Mouse (Mus musculus) MEL (cell line): ENCODE results near the gene Abl1. TPM values are rescaled to one million over a fixed set of nuclear protein-coding genes. Genes with fewer than 3 reads are reported as not detected.
A peak's percentile ranks its signal among the peaks of the same experiment; 100 is the strongest.

Experiments
- DNase-seq: peaks from one replicate; pipeline ENCODE4 v3.0.0; 2011; ENCODE audit warnings: low read depth, low spot score
- H3K27ac ChIP-seq: 2 replicates; pipeline ENCODE4 v1.5.1; 2012; ENCODE audit warnings: low read depth, mild to moderate bottlenecking, control low read depth, low read length, moderate library complexity; ENCODE audit not compliant: control insufficient read depth
- H3K27me3 ChIP-seq, 2 experiments: fragments of 150-350 bp in 1 of 2; sonication (generic) in 1 of 2; 2 replicates each; pipeline ENCODE4 v1.6.1; 2012; ENCODE audit warnings: low read length in 2 of 2, mild to moderate bottlenecking in 2 of 2, improper control_type of control experiment in 1 of 2, moderate library complexity in 1 of 2; ENCODE audit not compliant: insufficient read depth in 2 of 2, control insufficient read depth in 1 of 2
- H3K36me3 ChIP-seq, 2 experiments: 2 replicates each; pipeline ENCODE4 v1.6.1; 2012 to 2014; ENCODE audit warnings: low read length in 2 of 2, improper control_type of control experiment in 1 of 2, inconsistent platforms in 1 of 2, mild to moderate bottlenecking in 1 of 2; ENCODE audit not compliant: insufficient read depth in 2 of 2, control insufficient read depth in 1 of 2
- H3K4me1 ChIP-seq, 2 experiments: fragments of 150-350 bp in 1 of 2; sonication (generic) in 1 of 2; 2 replicates each; pipeline ENCODE4 v1.6.1; 2012; ENCODE audit warnings: low read length in 2 of 2, improper control_type of control experiment in 1 of 2, mild to moderate bottlenecking in 1 of 2; ENCODE audit not compliant: insufficient read depth in 2 of 2, control insufficient read depth in 1 of 2
- H3K4me3 ChIP-seq, 2 experiments: fragments of 150-350 bp in 1 of 2; sonication (generic) in 1 of 2; 2 replicates each; pipeline ENCODE4 v1.5.1; 2012; ENCODE audit warnings: low read depth in 2 of 2, low read length in 2 of 2, mild to moderate bottlenecking in 2 of 2, moderate library complexity in 2 of 2, control low read depth in 1 of 2, improper control_type of control experiment in 1 of 2; ENCODE audit not compliant: control insufficient read depth in 1 of 2, insufficient read depth in 1 of 2
- H3K79me2 ChIP-seq: 2 replicates; pipeline ENCODE4 v1.6.1; 2012; ENCODE audit warnings: mild to moderate bottlenecking, low read length, moderate library complexity; ENCODE audit not compliant: control insufficient read depth, poor library complexity, insufficient read depth
- H3K9ac ChIP-seq: 2 replicates; pipeline ENCODE4 v1.6.1; 2012; ENCODE audit warnings: low read depth, mild to moderate bottlenecking, control low read depth, low read length, moderate library complexity; ENCODE audit not compliant: control insufficient read depth, poor library complexity, severe bottlenecking
- H3K9me3 ChIP-seq: fragments of 150-350 bp; sonication (generic); replicated peaks from 2 replicates; pipeline ENCODE4 v1.6.1; 2012; ENCODE audit warnings: mild to moderate bottlenecking, low read length, improper control_type of control experiment, moderate library complexity; ENCODE audit not compliant: insufficient read depth
- BHLHE40 ChIP-seq: IDR thresholded peaks from 2 replicates; pipeline ENCODE4 v1.6.1; 2012; ENCODE audit warnings: low read depth, mild to moderate bottlenecking, inconsistent platforms, low read length, improper control_type of control experiment, borderline replicate concordance
- CTCF ChIP-seq, 3 experiments: IDR thresholded peaks in 2 of 3; conservative IDR thresholded peaks in 1 of 3; 2 replicates each; pipeline ENCODE4 v1.5.1; 2011 to 2012; ENCODE audit warnings: low read length in 3 of 3, low read depth in 2 of 3, mild to moderate bottlenecking in 2 of 3, improper control_type of control experiment in 1 of 3, inconsistent platforms in 1 of 3, mixed read lengths in 1 of 3, moderate library complexity in 1 of 3; ENCODE audit not compliant: control insufficient read depth in 1 of 3, insufficient read depth in 1 of 3, poor library complexity in 1 of 3, severe bottlenecking in 1 of 3
- ELF1 ChIP-seq: IDR thresholded peaks from 2 replicates; pipeline ENCODE4 v1.6.1; 2014; ENCODE audit warnings: low read depth, mild to moderate bottlenecking, inconsistent platforms, low read length, improper control_type of control experiment, moderate library complexity
- HCFC1 ChIP-seq: IDR thresholded peaks from 2 replicates; pipeline ENCODE4 v1.6.1; 2012; ENCODE audit warnings: low read depth, mild to moderate bottlenecking, inconsistent platforms, low read length, improper control_type of control experiment, moderate library complexity
- KAT2A ChIP-seq: conservative IDR thresholded peaks from 2 replicates; pipeline ENCODE4 v1.6.1; 2012; ENCODE audit warnings: low read depth, low read length, improper control_type of control experiment, inconsistent platforms
- MAFK ChIP-seq: IDR thresholded peaks from 2 replicates; pipeline ENCODE4 v1.6.1; 2011; ENCODE audit warnings: low read depth, mild to moderate bottlenecking, low read length, improper control_type of control experiment, borderline replicate concordance
- MXI1 ChIP-seq: IDR thresholded peaks from 2 replicates; pipeline ENCODE4 v1.6.1; 2011; ENCODE audit warnings: mild to moderate bottlenecking, low read depth, low read length, improper control_type of control experiment
- RAD21 ChIP-seq: IDR thresholded peaks from 2 replicates; pipeline ENCODE4 v1.6.1; 2011; ENCODE audit warnings: mild to moderate bottlenecking, low read depth, low read length, improper control_type of control experiment
- SMC3 ChIP-seq: IDR thresholded peaks from 2 replicates; pipeline ENCODE4 v1.6.1; 2011; ENCODE audit warnings: low read depth, low read length, improper control_type of control experiment
- TBP ChIP-seq: IDR thresholded peaks from 2 replicates; pipeline ENCODE4 v1.8.0; 2011; ENCODE audit warnings: low read depth, low read length, improper control_type of control experiment
- TCF12 ChIP-seq: IDR thresholded peaks from 2 replicates; pipeline ENCODE4 v1.6.1; 2014; ENCODE audit warnings: low read depth, mild to moderate bottlenecking, inconsistent platforms, low read length, improper control_type of control experiment, moderate library complexity
- ZC3H11A ChIP-seq: IDR thresholded peaks from 2 replicates; pipeline ENCODE4 v1.6.1; 2012; ENCODE audit warnings: low read depth, mild to moderate bottlenecking, inconsistent platforms, low read length, improper control_type of control experiment
- ZKSCAN1 ChIP-seq: IDR thresholded peaks from 2 replicates; pipeline ENCODE4 v1.6.1; 2012; ENCODE audit warnings: low read depth, mild to moderate bottlenecking, inconsistent platforms, low read length, improper control_type of control experiment, moderate library complexity
- polyA plus RNA-seq, 2 experiments: library from polyadenylated mRNA; stranded (reverse) in 1 of 2; unstranded in 1 of 2; fragments of >175 nt in 1 of 2; fragments of >200 nt in 1 of 2; gene quantifications; 2 replicates each; pipeline versions ENCODE4 v1.2.1 to v1.2.4; 2012; ENCODE audit warnings: low replicate concordance in 2 of 2, low read depth in 1 of 2; ENCODE audit not compliant: insufficient read length in 2 of 2, insufficient read depth in 1 of 2, missing spikeins in 1 of 2
- total RNA-seq: library from RNA; depleted of rRNA; stranded (reverse); fragments of 300-350 nt; gene quantifications from 2 replicates; pipeline ENCODE4 v1.2.3, GENCODE M21; 2012

The Abl1 gene
- total and polyA plus RNA-seq, 3 experiments: 21.3 to 47.1 TPM; not detected in 1

DNA sequence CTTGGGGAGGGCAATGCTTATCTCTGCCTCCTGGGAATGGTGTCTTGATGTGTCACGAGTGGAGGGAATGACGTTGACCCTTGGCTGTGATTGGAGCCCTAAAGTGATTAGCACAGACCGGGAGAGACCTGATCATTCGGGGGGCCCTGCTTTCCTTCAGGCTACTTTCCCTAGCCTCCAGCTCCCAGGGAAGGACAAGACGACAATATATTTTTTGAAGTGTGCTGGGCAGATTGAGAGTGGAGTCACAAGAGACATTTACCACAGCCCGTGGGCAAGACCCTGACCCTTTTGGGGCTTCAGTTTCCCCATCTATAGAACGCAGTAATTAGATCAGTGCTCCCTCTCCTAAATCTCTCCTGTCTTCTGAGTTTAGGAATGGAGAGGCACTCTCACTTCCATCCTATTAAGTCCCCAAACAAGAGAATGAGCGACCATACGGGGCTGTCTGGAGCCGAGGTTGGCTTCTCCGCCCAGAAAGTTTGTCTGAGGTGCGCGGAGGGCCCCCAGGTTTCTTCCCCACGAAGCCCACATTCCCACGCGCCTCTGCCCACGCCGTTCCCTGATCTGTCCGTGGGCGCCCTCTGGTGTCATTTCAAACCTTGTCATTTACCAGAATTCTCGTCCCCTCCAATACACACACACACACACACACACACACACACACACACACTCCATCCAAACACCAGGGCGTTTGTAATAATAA, 33.2 kb upstream of the Abl1 start:
- H3K79me2 ChIP-seq: no peaks in the 10 kb centered on the region
- H3K4me1 ChIP-seq: no peaks in the 10 kb centered on the region
- no peak for TF ChIP-seq TCF12
- TF ChIP-seq ZC3H11A: 0 out of 2 replicates have a peak, but pooled peaks have one; percentile 20
- TF ChIP-seq ELF1: no peak
- TF ChIP-seq BHLHE40: no peak
- peak; percentile 67 for TF ChIP-seq SMC3
- TF ChIP-seq CTCF (IDR thresholded peaks at IDR 0.05 in 2 of 3, conservative IDR thresholded peaks at IDR 0.05 in 1 of 3; ENCODE audit: control insufficient read depth in 1 of 3, insufficient read depth in 1 of 3, low read depth in 2 of 3, low read length in 3 of 3, poor library complexity in 1 of 3, severe bottlenecking in 1 of 3): peak in 2 of 3 experiments; percentile 54 to 59; a peak in 4 of 6 replicates
- TF ChIP-seq RAD21: peak; percentile 35
- no peak for TF ChIP-seq TBP
- H3K9me3 ChIP-seq: no peaks in the 10 kb centered on the region
- H3K27me3 ChIP-seq: peaks cover 2 to 4% of the 10 kb centered on the region in 2 experiments; a peak in 3 of 4 replicates
- H3K36me3 ChIP-seq: no peaks in the 10 kb centered on the region
- no peak overlapping the region for H3K27ac ChIP-seq
- DNase-seq: peak; percentile 16
- no peak overlapping the region for H3K9ac ChIP-seq
- H3K4me3 ChIP-seq: no peak overlapping the region

DNA sequence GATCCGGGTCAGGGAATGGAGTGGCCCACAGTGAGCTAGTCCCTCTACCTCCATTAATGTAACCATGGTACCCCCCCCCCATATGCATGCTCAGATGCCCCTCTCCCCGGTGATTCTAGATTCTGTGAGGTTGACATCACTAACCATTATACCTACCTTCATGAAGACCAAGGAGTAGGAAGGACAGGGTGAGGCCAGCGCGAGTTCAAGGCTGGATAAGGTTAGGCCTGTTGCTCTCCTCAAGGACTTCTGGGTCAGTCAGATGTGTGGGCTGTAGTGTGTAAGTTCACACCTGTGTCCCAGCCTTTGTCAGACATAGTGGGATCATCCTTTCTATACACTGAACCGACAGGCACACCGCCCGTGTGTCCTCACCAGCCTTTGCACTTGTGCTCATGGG, 31.8 kb upstream of the Abl1 start:
- no peaks in the 10 kb centered on the region for H3K36me3 ChIP-seq
- H3K4me3 ChIP-seq: no peak overlapping the region
- no peaks in the 10 kb centered on the region for H3K9me3 ChIP-seq
- TF ChIP-seq SMC3: no peak
- TF ChIP-seq RAD21: no peak
- no peak for TF ChIP-seq MAFK
- no peak for TF ChIP-seq KAT2A
- TF ChIP-seq ZKSCAN1: no peak
- no peak for TF ChIP-seq MXI1
- TF ChIP-seq HCFC1: no peak
- no peak for DNase-seq
- no peak overlapping the region for H3K9ac ChIP-seq
- H3K79me2 ChIP-seq: no peaks in the 10 kb centered on the region
- H3K27me3 ChIP-seq: peaks cover 2 to 5% of the 10 kb centered on the region in 2 experiments; a peak in 3 of 4 replicates
- H3K27ac ChIP-seq: no peak overlapping the region
- no peaks in the 10 kb centered on the region for H3K4me1 ChIP-seq
